In the genomic region with DNA sequence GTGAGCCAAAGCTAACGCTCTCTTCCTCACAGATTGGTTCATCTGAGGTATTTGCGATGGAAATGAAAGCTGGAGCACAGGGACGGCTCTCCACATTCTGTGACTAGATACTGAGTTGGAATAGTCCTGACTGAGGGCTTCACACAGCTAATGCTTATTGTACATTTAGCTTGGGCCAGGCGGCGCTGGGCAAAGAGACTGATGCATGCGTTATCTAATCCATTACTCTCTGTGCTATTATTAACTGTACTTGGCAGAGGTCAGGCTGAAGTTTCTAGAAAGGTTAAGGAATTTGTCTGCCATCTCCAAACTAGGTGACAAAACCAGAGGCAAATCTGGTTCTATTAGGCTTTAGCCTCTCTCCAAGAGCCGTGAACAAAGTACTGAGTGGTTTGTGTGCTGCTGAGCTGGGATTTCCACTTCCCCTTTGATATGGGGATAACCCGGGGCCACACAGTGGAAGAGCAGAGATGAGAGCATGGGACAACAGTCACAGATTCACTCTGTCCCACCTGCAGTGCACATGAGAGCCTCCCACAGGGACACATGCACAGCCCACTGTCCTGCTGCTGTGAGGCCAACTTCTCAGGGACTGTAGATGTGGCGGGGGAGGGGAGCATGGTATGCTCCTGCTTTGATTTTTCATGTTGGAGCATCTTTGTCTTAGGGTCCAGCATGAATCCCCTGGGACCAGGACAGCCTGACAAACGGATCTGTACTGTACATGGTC, we compare ENCODE assay signal across 22 mouse cellular contexts.
DNase-seq lines count a peak whose midpoint lies in the region; ATAC-seq and TF ChIP-seq lines count a peak whose summit lies in the region.
"Had no signal": no experiment of that assay in that cellular context is flagged by ENCODE, and none has a peak within 500 bp of the region (broad histone marks: within the 10 kb centered on the region; RNA-seq: fewer than 3 reads in every experiment).

No protein-coding gene starts in this region.

- H3K36me3 ChIP-seq in heart, adult 2 months (ENCODE audit: control insufficient read depth, insufficient read depth, low read length), result no peaks in the 10 kb centered on the region
- no peaks in the 10 kb centered on the region for H3K36me3 ChIP-seq in heart, embryonic 14.5 days (ENCODE audit: control insufficient read depth, insufficient read depth, low read length)
- H3K36me3 ChIP-seq in hindbrain, embryonic 10.5 days, result no peaks in the 10 kb centered on the region
- H3K36me3 ChIP-seq: embryonic facial prominence, embryonic 10.5 days; forebrain, embryonic 10.5 days; limb, embryonic 15.5 days; liver, embryonic 15.5 days had no signal

- H3K27ac ChIP-seq in heart, adult 2 months, result peak overlapping the region; percentile 36
- H3K27ac ChIP-seq in heart, embryonic 14.5 days (replicated peaks in 1 of 2; ENCODE audit: control insufficient read depth in 1 of 2, insufficient read depth in 1 of 2, low read depth in 2 of 2, low read length in 2 of 2), result peak overlapping the region; percentile 77 to 90
- H3K27ac ChIP-seq in hindbrain, embryonic 10.5 days, result no peak overlapping the region
- H3K27ac ChIP-seq: embryonic facial prominence, embryonic 10.5 days; forebrain, embryonic 10.5 days; hindbrain, embryonic 14.5 days; left cerebral cortex, adult 2 months; limb, embryonic 15.5 days; liver, embryonic 15.5 days had no signal

- peak; percentile 86 for DNase-seq in heart, adult 11 months
- no peak for DNase-seq in heart, postnatal 25 days (ENCODE audit: low spot score)
- peak in 1 of 2 experiments; percentile 27 for DNase-seq in heart, adult 2 months
- DNase-seq in heart, postnatal 36 days, result peak; percentile 7 to 14
- DNase-seq in hindbrain, embryonic 10.5 days (ENCODE audit: low spot score), result no peak
- no peak for DNase-seq in lung, postnatal 36 days
- DNase-seq: adrenal gland, postnatal 36 days; cerebellum, adult 9-11 months; kidney, adult 2 months; kidney, postnatal 10 days; left cerebral cortex, postnatal 4 days had no signal

- 47% methylated on average over 10 of the region's 10 CpGs for WGBS in heart, adult 2 months
- whole genome bisulfite sequencing in heart, embryonic 14.5 days, result 38% methylated on average over 10 of the region's 10 CpGs
- WGBS in hindbrain, embryonic 10.5 days, result 87% methylated on average over 10 of the region's 10 CpGs

- no peaks in the 10 kb centered on the region for H3K27me3 ChIP-seq in heart, adult 2 months (ENCODE audit: control insufficient read depth, insufficient read depth, low read length)
- H3K27me3 ChIP-seq in heart, embryonic 14.5 days (ENCODE audit: control insufficient read depth, insufficient read depth, low read length), result no peaks in the 10 kb centered on the region
- H3K27me3 ChIP-seq in hindbrain, embryonic 10.5 days (ENCODE audit: insufficient read depth, poor library complexity, severe bottlenecking), result no peaks in the 10 kb centered on the region
- H3K27me3 ChIP-seq: limb, embryonic 15.5 days; liver, embryonic 15.5 days had no signal

- no peak overlapping the region for H3K4me3 ChIP-seq in heart, adult 2 months
- H3K4me3 ChIP-seq in heart, embryonic 14.5 days (ENCODE audit: control insufficient read depth in 1 of 2, insufficient read depth in 1 of 2, low read depth in 1 of 2, low read length in 2 of 2), result no peak overlapping the region
- H3K4me3 ChIP-seq in hindbrain, embryonic 10.5 days, result no peak overlapping the region
- H3K4me3 ChIP-seq: embryonic facial prominence, embryonic 10.5 days; forebrain, embryonic 10.5 days; left cerebral cortex, adult 2 months; limb, embryonic 15.5 days; liver, embryonic 15.5 days had no signal

- peak; percentile 57; the same call in 1 of the 2 replicates for ATAC-seq in heart, embryonic 14.5 days (ENCODE audit: insufficient number of reproducible peaks, insufficient read depth, low FRiP score, low read depth)
- no peak for ATAC-seq in erythroblast, adult 5-6 weeks (replicated peaks; ENCODE audit: low FRiP score, poor library complexity, severe bottlenecking)
- ATAC-seq: CD4-positive, CD25-positive, alpha-beta regulatory T cell, adult 4 months; inflammation-experienced regulatory T-cells, adult 6 months had no signal

- no peaks in the 10 kb centered on the region for H3K9me3 ChIP-seq in heart, embryonic 14.5 days (ENCODE audit: control insufficient read depth, low read length)
- H3K9me3 ChIP-seq in hindbrain, embryonic 10.5 days, result no peaks in the 10 kb centered on the region
- H3K9me3 ChIP-seq: embryonic facial prominence, embryonic 10.5 days; forebrain, embryonic 10.5 days; limb, embryonic 15.5 days; liver, embryonic 15.5 days had no signal

- intact Hi-C loops in heart, postnatal 25 days (cut with DNase I), result loop anchor here (5.0 kb wide), 1 partner anchor 143 kb away; no protein-coding TSS in a partner anchor
- intact Hi-C loops in heart, adult 2 months (cut with DNase I), result loop anchor here (10.0 kb wide), 1 partner anchor 150 kb away; a partner anchor contains a TSS
- intact Hi-C loops in heart, postnatal 36 days (cut with DNase I), result loop anchor here (5.0 kb wide), 1 partner anchor 143 kb away; no protein-coding TSS in a partner anchor

- H3K4me2 ChIP-seq in heart, embryonic 14.5 days (ENCODE audit: low read length), result peak overlapping the region; percentile 20
- H3K4me2 ChIP-seq: hindbrain, embryonic 14.5 days; limb, embryonic 15.5 days; liver, embryonic 15.5 days; midbrain, embryonic 11.5 days had no signal

- no peak overlapping the region for H3K9ac ChIP-seq in heart, adult 2 months (ENCODE audit: low read depth, low read length)
- no peak overlapping the region for H3K9ac ChIP-seq in heart, embryonic 14.5 days (ENCODE audit: low read length)
- H3K9ac ChIP-seq: hindbrain, embryonic 14.5 days; limb, embryonic 15.5 days; liver, embryonic 15.5 days had no signal

- no peak for TF ChIP-seq POLR2A in heart, adult 2 months (IDR thresholded peaks at IDR 0.05; ENCODE audit: insufficient read depth, low read depth, low read length)

- TF ChIP-seq CTCF in heart, adult 2 months (IDR thresholded peaks at IDR 0.05), result no peak

- no peak for TF ChIP-seq EP300 in heart, adult 2 months (IDR thresholded peaks at IDR 0.05; ENCODE audit: insufficient read depth, low read depth, low read length)

- no peaks in the 10 kb centered on the region; the same call in 1 of the 2 replicates for H3K4me1 ChIP-seq in heart, adult 2 months (ENCODE audit: control insufficient read depth, insufficient read depth, low read length)
- H3K4me1 ChIP-seq in heart, embryonic 14.5 days (ENCODE audit: control insufficient read depth in 2 of 2, insufficient read depth in 2 of 2, low read length in 2 of 2), result peaks cover 7 to 21% of the 10 kb centered on the region in 2 experiments
- no peaks in the 10 kb centered on the region for H3K4me1 ChIP-seq in hindbrain, embryonic 10.5 days (replicated peaks)
- H3K4me1 ChIP-seq: embryonic facial prominence, embryonic 10.5 days; forebrain, embryonic 10.5 days; limb, embryonic 15.5 days; liver, embryonic 15.5 days had no signal

- H3K79me2 ChIP-seq in heart, adult 2 months (replicated peaks; ENCODE audit: control insufficient read depth, insufficient read depth, low read length), result no peaks in the 10 kb centered on the region

Comparison
In these comparisons a context has a peak if more than half of its experiments do, and no peak if none do; other contexts are left out.
1. DNase-seq: peak in heart, adult 11 months (single experiment) and heart, postnatal 36 days (2 of 2); none in heart, postnatal 25 days (single experiment), hindbrain, embryonic 10.5 days (single experiment) and lung, postnatal 36 days (single experiment).